ENCODE assay signal across 8 mouse cellular contexts in the genomic region with DNA sequence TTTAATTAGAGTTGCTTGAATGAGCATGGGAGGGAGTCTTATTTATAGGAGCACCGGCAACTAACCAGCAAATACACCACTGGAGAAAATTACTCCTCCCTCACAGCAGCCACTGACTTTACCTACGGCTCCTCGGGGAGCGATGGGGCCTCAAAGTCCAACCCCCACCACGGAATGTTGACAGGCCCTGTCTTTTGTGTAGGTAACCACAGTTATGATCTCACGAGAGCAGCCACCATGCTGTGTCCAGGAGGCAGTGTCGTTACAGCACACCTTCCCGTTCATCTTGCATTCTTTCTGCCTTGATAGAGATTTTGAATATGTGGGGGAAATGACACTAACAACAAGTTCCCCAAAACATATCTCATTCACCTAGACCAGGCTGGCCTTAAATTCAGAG. TPM values are rescaled to one million over a fixed set of nuclear protein-coding genes. Genes with fewer than 3 reads are reported as not detected.
DNase-seq lines count a peak whose midpoint lies in the region; ATAC-seq and TF ChIP-seq lines count a peak whose summit lies in the region.

Gene Nup160, plus strand, starts transcription at position 209 of the 400 bp plus-strand sequence.

- peaks cover 2% of the 10 kb centered on the region for H3K4me1 ChIP-seq in heart, adult 2 months (ENCODE audit: control insufficient read depth, insufficient read depth, low read length)
- H3K4me1 ChIP-seq in ES-E14 (ENCODE audit: control insufficient read depth in 2 of 2, insufficient read depth in 2 of 2, low read length in 2 of 2, poor library complexity in 1 of 2) = 0 out of 4 replicates have a peak, but pooled peaks cover 0 to 2% of the 10 kb centered on the region in 2 experiments
- H3K4me1 ChIP-seq in forebrain, embryonic 10.5 days = peaks cover 13% of the 10 kb centered on the region
- H3K4me1 ChIP-seq in hindbrain, postnatal 0 days (ENCODE audit: insufficient read depth, low read length) = peaks cover 13% of the 10 kb centered on the region; the same call in 1 of the 2 replicates

- TF ChIP-seq POLR2A in heart, adult 2 months (IDR thresholded peaks at IDR 0.05; ENCODE audit: insufficient read depth, low read depth, low read length) = no peak

- no peaks in the 10 kb centered on the region for H3K9me3 ChIP-seq in ES-E14 (ENCODE audit: control insufficient read depth, insufficient read depth, low read depth, low read length)
- H3K9me3 ChIP-seq in forebrain, embryonic 10.5 days = no peaks in the 10 kb centered on the region
- no peaks in the 10 kb centered on the region for H3K9me3 ChIP-seq in hindbrain, postnatal 0 days (ENCODE audit: low read length)

- no peak within 1 kb of the TSS for H3K4me2 ChIP-seq in hindbrain, postnatal 0 days (ENCODE audit: low read depth, low read length)

- DNase-seq in heart, adult 2 months = no peak
- DNase-seq in heart, postnatal 36 days = no peak
- DNase-seq in ES-E14 (ENCODE audit: low read depth, low spot score) = no peak
- no peak for DNase-seq in forebrain, embryonic 10.5 days (ENCODE audit: extremely low spot score, low spot score)
- DNase-seq in hindbrain, postnatal 0 days (ENCODE audit: low spot score) = no peak
- DNase-seq in cerebellum, postnatal 36 days = no peak
- DNase-seq in embryo, embryonic 9.5 days (ENCODE audit: extremely low spot score) = no peak

- intact Hi-C loops in heart, adult 2 months (cut with DNase I) = no loop called here
- intact Hi-C loops in heart, postnatal 36 days (cut with DNase I) = no loop called here

- TF ChIP-seq CTCF in heart, adult 2 months (IDR thresholded peaks at IDR 0.05) = no peak
- TF ChIP-seq CTCF in hindbrain, postnatal 0 days (IDR thresholded peaks at IDR 0.05; ENCODE audit: low read depth) = no peak

- no peaks in the 10 kb centered on the region for H3K36me3 ChIP-seq in heart, adult 2 months (ENCODE audit: control insufficient read depth, insufficient read depth, low read length)
- peaks cover 5% of the 10 kb centered on the region for H3K36me3 ChIP-seq in ES-E14 (ENCODE audit: control insufficient read depth, insufficient read depth, low read length, poor library complexity, severe bottlenecking)
- H3K36me3 ChIP-seq in forebrain, embryonic 10.5 days (replicated peaks) = peaks cover 16% of the 10 kb centered on the region
- H3K36me3 ChIP-seq in hindbrain, postnatal 0 days (ENCODE audit: insufficient read depth, low read length) = no peaks in the 10 kb centered on the region

- WGBS in heart, adult 2 months = 85% methylated on average over 8 of the region's 8 CpGs
- 81% methylated on average over 8 of the region's 8 CpGs for WGBS in forebrain, embryonic 10.5 days
- 69% methylated on average over 8 of the region's 8 CpGs for WGBS in hindbrain, postnatal 0 days

- TF ChIP-seq EP300 in heart, adult 2 months (IDR thresholded peaks at IDR 0.05; ENCODE audit: insufficient read depth, low read depth, low read length) = no peak

- H3K9ac ChIP-seq in heart, adult 2 months (ENCODE audit: low read depth, low read length) = no peak within 1 kb of the TSS
- no peak within 1 kb of the TSS for H3K9ac ChIP-seq in ES-E14 (ENCODE audit: insufficient read depth, low read depth, low read length, poor library complexity, severe bottlenecking)
- no peak within 1 kb of the TSS for H3K9ac ChIP-seq in hindbrain, postnatal 0 days (replicated peaks; ENCODE audit: low read length)

- no peak for ATAC-seq in hindbrain, postnatal 0 days
- ATAC-seq in megakaryocyte-erythroid progenitor cell, adult 5-6 weeks (replicated peaks; ENCODE audit: low FRiP score, low TSS enrichment, poor library complexity, severe bottlenecking) = no peak

- in situ Hi-C loops in ES-E14 (cut with MboI; ENCODE audit: low sequenced_read_pairs in 2 of 2, unreplicated experiment in 2 of 2) = loop anchor here (5.0 to 10.0 kb wide), 2 partner anchors 192 to 210 kb away; no protein-coding TSS in a partner anchor

- no peaks in the 10 kb centered on the region for H3K79me2 ChIP-seq in heart, adult 2 months (replicated peaks; ENCODE audit: control insufficient read depth, insufficient read depth, low read length)

- no peak within 1 kb of the TSS for H3K27ac ChIP-seq in heart, adult 2 months
- no peak within 1 kb of the TSS for H3K27ac ChIP-seq in ES-E14 (ENCODE audit: insufficient read depth, low read depth, low read length, poor library complexity, severe bottlenecking)
- no peak within 1 kb of the TSS for H3K27ac ChIP-seq in forebrain, embryonic 10.5 days
- no peak within 1 kb of the TSS for H3K27ac ChIP-seq in hindbrain, postnatal 0 days

- no peaks in the 10 kb centered on the region for H3K27me3 ChIP-seq in heart, adult 2 months (ENCODE audit: control insufficient read depth, insufficient read depth, low read length)
- H3K27me3 ChIP-seq in forebrain, embryonic 10.5 days (ENCODE audit: poor library complexity, severe bottlenecking) = no peaks in the 10 kb centered on the region
- no peaks in the 10 kb centered on the region for H3K27me3 ChIP-seq in hindbrain, postnatal 0 days (ENCODE audit: insufficient read depth, low read length)

- no peak within 1 kb of the TSS for H3K4me3 ChIP-seq in heart, adult 2 months
- no peak within 1 kb of the TSS for H3K4me3 ChIP-seq in ES-E14 (ENCODE audit: insufficient read depth in 1 of 2, low read depth in 1 of 2, low read length in 2 of 2, poor library complexity in 1 of 2, severe bottlenecking in 1 of 2)
- peak within 1 kb of the TSS; percentile 77; the same call in 1 of the 2 replicates for H3K4me3 ChIP-seq in forebrain, embryonic 10.5 days
- no peak within 1 kb of the TSS for H3K4me3 ChIP-seq in hindbrain, postnatal 0 days (ENCODE audit: low read length)

TF ChIP-seq in ES-E14, 5 proteins besides CTCF, POLR2A, EP300 and RAD21:
- TF ChIP-seq CHD2 (IDR thresholded peaks at IDR 0.05; ENCODE audit: low read depth, low read length) = no peak
- TF ChIP-seq ZC3H11A (IDR thresholded peaks at IDR 0.05; ENCODE audit: borderline replicate concordance, low read depth, low read length) = no peak
- TF ChIP-seq MAFK (IDR thresholded peaks at IDR 0.05; ENCODE audit: insufficient read depth, low read depth, low read length) = no peak
- no peak for TF ChIP-seq ZNF384 (IDR thresholded peaks at IDR 0.05; ENCODE audit: low read depth, low read length)
TF ChIP-seq in ES-E14: peak in this region for 0.

RNA-seq across cellular contexts. Expression of gene Nup160, which starts in this region (rescaled TPM):
- 10 to 100 TPM; 12.9 to 13.9 TPM for total RNA-seq in heart, adult 2 months (2021)
- 5.2 and 9.8 TPM in 2 replicates for polyA plus RNA-seq in heart, adult 2 months (2012; rRNA removed)
- total RNA-seq in heart, postnatal 36 days (2021) = 10 to 100 TPM in 1 of 2 experiments, 1 to 10 TPM in 1; 7.6 to 13.7 TPM
- total RNA-seq in ES-E14 (2012; rRNA removed) = 72.6 and 81.9 TPM in 2 replicates
- polyA plus RNA-seq in forebrain, embryonic 10.5 days (2016; fragmentation: Nextera tagmentation; extraction: Ambion mirVana) = 64.7 and 75.7 TPM in 2 replicates
- 13.5 and 14.3 TPM in 2 replicates for total RNA-seq in hindbrain, postnatal 0 days (2014; rRNA removed)
- 12.4 and 13.7 TPM in 2 replicates for polyA plus RNA-seq in hindbrain, postnatal 0 days (2015; fragmentation: Nextera tagmentation; extraction: Ambion mirVana)
- 80.6 and 105 TPM in 2 replicates for total RNA-seq in megakaryocyte-erythroid progenitor cell, adult 5-6 weeks (2014; fragmentation: Nextera tagmentation)
- 50.0 and 57.4 TPM in 2 replicates for total RNA-seq in megakaryocyte-erythroid progenitor cell, adult 5-6 weeks (2017)
